Comparison of ENCODE assay signal across 12 mouse cellular contexts in genomic region chr8:72762306-72762705, GRCm38 (mm10). TPM values are rescaled to one million over a fixed set of nuclear protein-coding genes. Genes with fewer than 3 reads are reported as not detected.
DNase-seq lines count a peak whose midpoint lies in the region; ATAC-seq and TF ChIP-seq lines count a peak whose summit lies in the region.
"Had no signal": no experiment of that assay in that cellular context is flagged by ENCODE, and none has a peak within 500 bp of the region (broad histone marks: within the 10 kb centered on the region; RNA-seq: fewer than 3 reads in every experiment).

No protein-coding gene starts in this region.

- no peak for DNase-seq in heart, embryonic 10.5 days (ENCODE audit: low spot score)
- no peak for DNase-seq in heart, adult 9 months (ENCODE audit: low spot score in 2 of 2)
- no peak for DNase-seq in liver, embryonic 11.5 days (ENCODE audit: low spot score)
- DNase-seq in liver, postnatal 0 days, result no peak
- peak; percentile 9 for DNase-seq in T-cell, adult 2 months (ENCODE audit: low spot score)
- DNase-seq in liver, embryonic 13.5 days, result no peak
- DNase-seq in layer of hippocampus, adult 18-20 months (ENCODE audit: low spot score in 2 of 2), result no peak
- no peak for DNase-seq in adrenal gland, postnatal 25 days
- DNase-seq: lung, adult 2 months; retina, postnatal 1 day had no signal

- no peaks in the 10 kb centered on the region for H3K27me3 ChIP-seq in heart, embryonic 10.5 days (ENCODE audit: insufficient read depth, poor library complexity, severe bottlenecking)
- no peaks in the 10 kb centered on the region for H3K27me3 ChIP-seq in liver, embryonic 11.5 days (replicated peaks; ENCODE audit: control insufficient read depth, insufficient read depth, low read length)
- no peaks in the 10 kb centered on the region for H3K27me3 ChIP-seq in liver, postnatal 0 days (ENCODE audit: insufficient read depth, low read length)
- H3K27me3 ChIP-seq in liver, embryonic 13.5 days, result no peaks in the 10 kb centered on the region
- H3K27me3 ChIP-seq: CH12.LX had no signal

- TF ChIP-seq CTCF in liver, postnatal 0 days (IDR thresholded peaks at IDR 0.05; ENCODE audit: low read depth), result no peak

- peaks cover 10% of the 10 kb centered on the region; the same call in 1 of the 2 replicates for H3K4me1 ChIP-seq in heart, embryonic 10.5 days
- H3K4me1 ChIP-seq in liver, embryonic 11.5 days (replicated peaks; ENCODE audit: control insufficient read depth, insufficient read depth, low read length), result peaks cover 2% of the 10 kb centered on the region
- H3K4me1 ChIP-seq in liver, postnatal 0 days (ENCODE audit: insufficient read depth), result no peaks in the 10 kb centered on the region
- H3K4me1 ChIP-seq in liver, embryonic 13.5 days (replicated peaks), result no peaks in the 10 kb centered on the region

- 84% methylated on average over 12 of the region's 12 CpGs for WGBS in heart, embryonic 10.5 days
- 68% methylated on average over 12 of the region's 12 CpGs for WGBS in liver, embryonic 11.5 days
- WGBS in liver, postnatal 0 days (ENCODE audit: insufficient replicate concordance), result 72% methylated on average over 12 of the region's 12 CpGs
- WGBS in liver, embryonic 13.5 days (ENCODE audit: insufficient replicate concordance), result 62% methylated on average over 12 of the region's 12 CpGs

- no peak overlapping the region for H3K4me3 ChIP-seq in heart, embryonic 10.5 days
- peak overlapping the region; percentile 33 for H3K4me3 ChIP-seq in liver, embryonic 11.5 days (ENCODE audit: low read depth, low read length)
- no peak overlapping the region for H3K4me3 ChIP-seq in liver, postnatal 0 days (ENCODE audit: low read depth, low read length)
- peak overlapping the region; percentile 10 for H3K4me3 ChIP-seq in liver, embryonic 13.5 days (replicated peaks)

- H3K4me2 ChIP-seq in liver, embryonic 11.5 days, result peak overlapping the region; percentile 38
- no peak overlapping the region for H3K4me2 ChIP-seq in liver, postnatal 0 days (ENCODE audit: low read depth, low read length)
- H3K4me2 ChIP-seq in liver, embryonic 13.5 days, result peak overlapping the region; percentile 17

- H3K36me3 ChIP-seq in heart, embryonic 10.5 days, result peaks cover 20% of the 10 kb centered on the region
- H3K36me3 ChIP-seq in liver, embryonic 11.5 days (ENCODE audit: control insufficient read depth, insufficient read depth, low read length), result peaks cover 3% of the 10 kb centered on the region
- H3K36me3 ChIP-seq in liver, postnatal 0 days (replicated peaks; ENCODE audit: insufficient read depth, low read length), result peaks cover 10% of the 10 kb centered on the region; the same call in 1 of the 2 replicates
- peaks cover 15% of the 10 kb centered on the region for H3K36me3 ChIP-seq in liver, embryonic 13.5 days

- peak overlapping the region; percentile 16; the same call in 1 of the 2 replicates for H3K9ac ChIP-seq in liver, embryonic 11.5 days (ENCODE audit: low read depth, low read length)
- no peak overlapping the region for H3K9ac ChIP-seq in liver, postnatal 0 days (replicated peaks)
- H3K9ac ChIP-seq in liver, embryonic 13.5 days, result no peak overlapping the region

- no peak for TF ChIP-seq EP300 in liver, postnatal 0 days (IDR thresholded peaks at IDR 0.05; ENCODE audit: low read depth)

- H3K27ac ChIP-seq in heart, embryonic 10.5 days, result 0 out of 2 replicates have a peak overlapping the region, but pooled peaks have one; percentile 9
- peak overlapping the region; percentile 43; the same call in 1 of the 2 replicates for H3K27ac ChIP-seq in liver, embryonic 11.5 days (ENCODE audit: low read depth, low read length)
- H3K27ac ChIP-seq in liver, postnatal 0 days (ENCODE audit: low read depth), result no peak overlapping the region
- peak overlapping the region; percentile 57; the same call in 1 of the 2 replicates for H3K27ac ChIP-seq in liver, embryonic 13.5 days

- no peak for ATAC-seq in liver, embryonic 11.5 days (replicated peaks; ENCODE audit: low FRiP score)
- ATAC-seq in liver, postnatal 0 days, result no peak
- no peak for ATAC-seq in liver, embryonic 13.5 days (ENCODE audit: low read depth)
- ATAC-seq: forebrain, embryonic 16.5 days had no signal

- no peaks in the 10 kb centered on the region for H3K9me3 ChIP-seq in heart, embryonic 10.5 days
- H3K9me3 ChIP-seq in liver, embryonic 11.5 days (ENCODE audit: control insufficient read depth, low read length), result no peaks in the 10 kb centered on the region
- no peaks in the 10 kb centered on the region for H3K9me3 ChIP-seq in liver, postnatal 0 days (ENCODE audit: low read length)
- no peaks in the 10 kb centered on the region for H3K9me3 ChIP-seq in liver, embryonic 13.5 days (replicated peaks)

RNA-seq across cellular contexts. Expression of gene F2rl3, which starts 0.6 kb away (rescaled TPM):
- 1.1 and 2.3 TPM in 2 replicates for polyA plus RNA-seq in heart, embryonic 10.5 days (2016; fragmentation: Nextera tagmentation; extraction: Ambion mirVana)
- polyA plus RNA-seq in liver, embryonic 11.5 days (2014; fragmentation: Nextera tagmentation; extraction: Ambion mirVana), result 8.5 and 8.6 TPM in 2 replicates
- 2.6 and 3.3 TPM in 2 replicates for polyA plus RNA-seq in liver, postnatal 0 days (2015; fragmentation: Nextera tagmentation; extraction: Ambion mirVana)
- polyA plus RNA-seq in liver, embryonic 13.5 days (2015; fragmentation: Nextera tagmentation; extraction: Ambion mirVana), result 4.5 and 4.8 TPM in 2 replicates
- under 1 TPM in 1 of 2 experiments, not detected in 1; 0.28 TPM for total RNA-seq in layer of hippocampus, adult 18-20 months (2021)
- total RNA-seq in adrenal gland, postnatal 25 days (2021), result 3.3 and 3.4 TPM in 2 replicates

RNA-seq across cellular contexts. Expression of gene Sin3b, which starts 39.2 kb away (rescaled TPM):
- 151 and 158 TPM in 2 replicates for polyA plus RNA-seq in heart, embryonic 10.5 days (2016; fragmentation: Nextera tagmentation; extraction: Ambion mirVana)
- 110 TPM in 2 replicates for polyA plus RNA-seq in liver, embryonic 11.5 days (2014; fragmentation: Nextera tagmentation; extraction: Ambion mirVana)
- polyA plus RNA-seq in liver, postnatal 0 days (2015; fragmentation: Nextera tagmentation; extraction: Ambion mirVana), result 81.1 and 87.7 TPM in 2 replicates
- 65.0 and 68.0 TPM in 2 replicates for polyA plus RNA-seq in liver, embryonic 13.5 days (2015; fragmentation: Nextera tagmentation; extraction: Ambion mirVana)
- 100 to 1,000 TPM; 154 to 174 TPM for total RNA-seq in layer of hippocampus, adult 18-20 months (2021)
- 215 and 274 TPM in 2 replicates for total RNA-seq in adrenal gland, postnatal 25 days (2021)

Comparison
In these comparisons a context has a peak if more than half of its experiments do, and no peak if none do; other contexts are left out.
1. H3K4me3 ChIP-seq: peak in liver, embryonic 11.5 days (single experiment) and liver, embryonic 13.5 days (single experiment); none in heart, embryonic 10.5 days (single experiment) and liver, postnatal 0 days (single experiment).